In genomic region chr17:70629653-70630378, GRCm38 (mm10) we compare ENCODE assay signal across 9 mouse cellular contexts.
DNase-seq lines count a peak whose midpoint lies in the region; ATAC-seq and TF ChIP-seq lines count a peak whose summit lies in the region.
"Had no signal": no experiment of that assay in that cellular context is flagged by ENCODE, and none has a peak within 500 bp of the region (broad histone marks: within the 10 kb centered on the region; RNA-seq: fewer than 3 reads in every experiment).

No protein-coding gene starts in this region.

- H3K4me2 ChIP-seq in lung, embryonic 14.5 days = no peak overlapping the region
- H3K4me2 ChIP-seq in forebrain, postnatal 0 days (ENCODE audit: low read depth) = no peak overlapping the region

- H3K4me3 ChIP-seq in lung, embryonic 14.5 days (ENCODE audit: low read depth, low read length) = no peak overlapping the region
- no peak overlapping the region for H3K4me3 ChIP-seq in lung, adult 2 months (replicated peaks; ENCODE audit: extremely low read depth, low read depth, low read length)
- H3K4me3 ChIP-seq in forebrain, postnatal 0 days (ENCODE audit: low read depth, low read length) = no peak overlapping the region
- no peak overlapping the region for H3K4me3 ChIP-seq in olfactory bulb, adult 2 months (ENCODE audit: insufficient read depth, low read depth, low read length)

- 32% methylated on average over 6 of the region's 6 CpGs for WGBS in lung, embryonic 14.5 days
- WGBS in lung, adult 2 months = 49% methylated on average over 6 of the region's 6 CpGs
- WGBS in forebrain, postnatal 0 days = 35% methylated on average over 6 of the region's 6 CpGs
- 17% methylated on average over 6 of the region's 6 CpGs for WGBS in olfactory bulb, adult 2 months

- H3K9ac ChIP-seq in lung, embryonic 14.5 days = no peak overlapping the region
- H3K9ac ChIP-seq in forebrain, postnatal 0 days = no peak overlapping the region

- TF ChIP-seq CTCF in lung, embryonic 14.5 days (IDR thresholded peaks at IDR 0.05; ENCODE audit: low read depth) = no peak
- no peak for TF ChIP-seq CTCF in lung, adult 2 months (IDR thresholded peaks at IDR 0.05; ENCODE audit: insufficient read depth, low read length)
- no peak for TF ChIP-seq CTCF in forebrain, postnatal 0 days (IDR thresholded peaks at IDR 0.05; ENCODE audit: low read depth)
- TF ChIP-seq CTCF in olfactory bulb, adult 2 months (IDR thresholded peaks at IDR 0.05; ENCODE audit: insufficient read depth, low read depth, low read length) = no peak

- peaks cover 9% of the 10 kb centered on the region; the same call in 1 of the 2 replicates for H3K4me1 ChIP-seq in lung, embryonic 14.5 days (ENCODE audit: insufficient read depth)
- H3K4me1 ChIP-seq in lung, adult 2 months (ENCODE audit: control insufficient read depth, insufficient read depth, low read length) = no peaks in the 10 kb centered on the region
- peaks cover 3% of the 10 kb centered on the region; the same call in 1 of the 2 replicates for H3K4me1 ChIP-seq in forebrain, postnatal 0 days (ENCODE audit: insufficient read depth)
- H3K4me1 ChIP-seq in olfactory bulb, adult 2 months (ENCODE audit: control insufficient read depth, insufficient read depth, low read length) = peaks cover 24% of the 10 kb centered on the region

- H3K27me3 ChIP-seq in lung, embryonic 14.5 days (ENCODE audit: insufficient read depth, low read length) = no peaks in the 10 kb centered on the region
- H3K27me3 ChIP-seq in forebrain, postnatal 0 days (ENCODE audit: insufficient read depth, low read length) = no peaks in the 10 kb centered on the region
- H3K27me3 ChIP-seq: Patski had no signal

- H3K9me3 ChIP-seq in lung, embryonic 14.5 days (ENCODE audit: low read depth, low read length) = no peaks in the 10 kb centered on the region
- no peaks in the 10 kb centered on the region for H3K9me3 ChIP-seq in forebrain, postnatal 0 days (ENCODE audit: low read length)

- peak; percentile 88 for DNase-seq in lung, embryonic 14.5 days
- no peak for DNase-seq in lung, adult 2 months
- DNase-seq in forebrain, postnatal 0 days = peak; percentile 81
- DNase-seq in layer of hippocampus, adult 8-10 months (ENCODE audit: low spot score in 2 of 2) = peak; percentile 70 to 86
- DNase-seq in testis, postnatal 14 days (ENCODE audit: low spot score) = no peak
- no peak for DNase-seq in urinary bladder, postnatal 10 days (ENCODE audit: low spot score)
- no peak for DNase-seq in cerebellum, adult 11 months

- ATAC-seq in lung, embryonic 14.5 days (ENCODE audit: insufficient read depth) = peak; percentile 93
- ATAC-seq in forebrain, postnatal 0 days = peak; percentile 67
- ATAC-seq: Patski had no signal

- H3K36me3 ChIP-seq in lung, embryonic 14.5 days (ENCODE audit: insufficient read depth) = no peaks in the 10 kb centered on the region
- no peaks in the 10 kb centered on the region for H3K36me3 ChIP-seq in forebrain, postnatal 0 days (ENCODE audit: insufficient read depth)

- no peak for TF ChIP-seq POLR2A in lung, adult 2 months (IDR thresholded peaks at IDR 0.05; ENCODE audit: borderline replicate concordance, extremely low read depth, low read depth, low read length)
- TF ChIP-seq POLR2A in olfactory bulb, adult 2 months (IDR thresholded peaks at IDR 0.05; ENCODE audit: insufficient read depth, low read depth, low read length) = no peak

- H3K27ac ChIP-seq in lung, embryonic 14.5 days (ENCODE audit: low read depth) = peak overlapping the region; percentile 75
- H3K27ac ChIP-seq in forebrain, postnatal 0 days (ENCODE audit: low read depth, low read length) = peak overlapping the region; percentile 35; the same call in 1 of the 2 replicates
- peak overlapping the region; percentile 45 for H3K27ac ChIP-seq in olfactory bulb, adult 2 months (ENCODE audit: insufficient read depth, low read depth, low read length)

Comparison
In these comparisons a context has a peak if more than half of its experiments do, and no peak if none do; other contexts are left out.
1. DNase-seq: peak in lung, embryonic 14.5 days (single experiment), forebrain, postnatal 0 days (single experiment) and layer of hippocampus, adult 8-10 months (2 of 2); none in lung, adult 2 months (single experiment), testis, postnatal 14 days (single experiment), urinary bladder, postnatal 10 days (single experiment) and cerebellum, adult 11 months (single experiment).
2. Peak in every context shown above with its lines, with median percentiles within 50 percentile points of each other: H3K27ac ChIP-seq.